Mouse (Mus musculus) kidney, adult 18-20 months (tissue): ENCODE measurements around the gene Psg29.
A peak's percentile ranks its signal among the peaks of the same experiment; 100 is the strongest.

Experiments
- DNase-seq: peaks from one replicate; pipeline ENCODE4 v3.0.0; 2021

Gene Psg29

GRCm38 (mm10) chr7:17203177-17203576 is at the start of gene Psg29:
Psg29 (plus strand) TSS chr7:17203477.
- no peak for DNase-seq

GRCm38 (mm10) chr7:17155634-17156033 is 47.6 kb upstream of the Psg29 start:
- peak; percentile 81 for DNase-seq

GRCm38 (mm10) chr7:17156885-17157677 is 46.2 kb upstream of the Psg29 start:
- DNase-seq, result peak; percentile 46

- peak; percentile 42 for DNase-seq
These were observed 44.3 kb upstream of the Psg29 start for GRCm38 (mm10) chr7:17159011-17159410.

GRCm38 (mm10) chr7:17171827-17172226 is 31.4 kb upstream of the Psg29 start:
- no peak for DNase-seq

GRCm38 (mm10) chr7:17205530-17206184 is 2.4 kb downstream of the Psg29 start:
- DNase-seq, result no peak
